Mouse (Mus musculus): ENCODE measurements around the gene Ttc26. TPM values are rescaled to one million over a fixed set of nuclear protein-coding genes. Genes with fewer than 3 reads are reported as not detected.
"Not testable (repeated sequence)": the region's sequence is repeated elsewhere in the genome, so short reads cannot be mapped to it uniquely, and the experiment has no call there.

Gene Ttc26
- total and polyA plus RNA-seq, 2 experiments = 0.11 to 0.65 TPM

GRCm38 (mm10) chr6:38389671-38390070 is 8.4 kb downstream of the Ttc26 start:
- Histone ChIP-seq H3K9ac (ENCODE audit: low read depth, low read length) (no peak overlapping the region), H3K4me3 (ENCODE audit: insufficient read depth, low read depth, low read length) (no peak overlapping the region), H3K4me1 (ENCODE audit: control insufficient read depth, insufficient read depth, low read length) (no peaks in the 10 kb centered on the region), H3K27ac (replicated peaks; ENCODE audit: insufficient read depth, low read depth, low read length) (no peak overlapping the region), H3K27me3 (ENCODE audit: control insufficient read depth, insufficient read depth, low read length) (no peaks in the 10 kb centered on the region), H3K36me3 (ENCODE audit: control insufficient read depth, insufficient read depth, low read length) (no peaks in the 10 kb centered on the region), H3K79me2 (ENCODE audit: control insufficient read depth, insufficient read depth, low read length) (no peaks in the 10 kb centered on the region)
- WGBS = 76% methylated on average over 3 of the region's 3 CpGs
- DNase-seq (ENCODE audit: extremely low read depth, low read depth, low spot score) = peak; percentile 58
- peak; percentile 44; the same call in 1 of the 2 replicates for TF ChIP-seq CTCF (IDR thresholded peaks at IDR 0.05; ENCODE audit: low read depth, low read length)
- no peak for TF ChIP-seq POLR2A (IDR thresholded peaks at IDR 0.05; ENCODE audit: extremely low read depth, insufficient read depth, low read length)

- not testable (repeated sequence) for H3K4me3 ChIP-seq (ENCODE audit: insufficient read depth, low read depth, low read length); H3K4me1 ChIP-seq (ENCODE audit: control insufficient read depth, insufficient read depth, low read length); DNase-seq (ENCODE audit: extremely low read depth, low read depth, low spot score); H3K27me3 ChIP-seq (ENCODE audit: control insufficient read depth, insufficient read depth, low read length); H3K9ac ChIP-seq (ENCODE audit: low read depth, low read length); H3K27ac ChIP-seq (replicated peaks; ENCODE audit: insufficient read depth, low read depth, low read length); H3K36me3 ChIP-seq (ENCODE audit: control insufficient read depth, insufficient read depth, low read length); H3K79me2 ChIP-seq (ENCODE audit: control insufficient read depth, insufficient read depth, low read length)
- WGBS = 82% methylated on average over 5 of the region's 5 CpGs
These were observed 51.2 kb downstream of the Ttc26 start for GRCm38 (mm10) chr6:38432457-38432856.

- Histone ChIP-seq H3K27ac (replicated peaks; ENCODE audit: insufficient read depth, low read depth, low read length) (peak within 1 kb of the TSS; percentile 88), H3K4me3 (ENCODE audit: insufficient read depth, low read depth, low read length) (peak within 1 kb of the TSS; percentile 85), H3K27me3 (ENCODE audit: control insufficient read depth, insufficient read depth, low read length) (no peaks in the 10 kb centered on the region), H3K79me2 (ENCODE audit: control insufficient read depth, insufficient read depth, low read length) (peaks cover 4% of the 10 kb centered on the region; the same call in 1 of the 2 replicates), H3K9ac (ENCODE audit: low read depth, low read length) (peak within 1 kb of the TSS; percentile 94), H3K4me1 (ENCODE audit: control insufficient read depth, insufficient read depth, low read length) (no peaks in the 10 kb centered on the region), H3K36me3 (ENCODE audit: control insufficient read depth, insufficient read depth, low read length) (no peaks in the 10 kb centered on the region)
- WGBS = under 1% methylated on average over 64 of the region's 64 CpGs
- peak; percentile 96 for DNase-seq (ENCODE audit: extremely low read depth, low read depth, low spot score)
- TF ChIP-seq CTCF (IDR thresholded peaks at IDR 0.05; ENCODE audit: low read depth, low read length) (no peak), POLR2A (IDR thresholded peaks at IDR 0.05; ENCODE audit: extremely low read depth, insufficient read depth, low read length) (peak; percentile 80)
These were observed 52.2 kb downstream of the Ttc26 start, which contains the start of gene Ubn2 for GRCm38 (mm10) chr6:38433261-38434033. TSS of gene Ubn2 (plus strand) at chr6:38433950.

- Histone ChIP-seq H3K79me2 (ENCODE audit: control insufficient read depth, insufficient read depth, low read length) (peaks cover 4% of the 10 kb centered on the region; the same call in 1 of the 2 replicates), H3K9ac (ENCODE audit: low read depth, low read length) (peak overlapping the region; percentile 94), H3K36me3 (ENCODE audit: control insufficient read depth, insufficient read depth, low read length) (no peaks in the 10 kb centered on the region), H3K27ac (replicated peaks; ENCODE audit: insufficient read depth, low read depth, low read length) (peak overlapping the region; percentile 88), H3K4me1 (ENCODE audit: control insufficient read depth, insufficient read depth, low read length) (no peaks in the 10 kb centered on the region), H3K4me3 (ENCODE audit: insufficient read depth, low read depth, low read length) (peak overlapping the region; percentile 85), H3K27me3 (ENCODE audit: control insufficient read depth, insufficient read depth, low read length) (no peaks in the 10 kb centered on the region)
- no peak for DNase-seq (ENCODE audit: extremely low read depth, low read depth, low spot score)
- TF ChIP-seq POLR2A (IDR thresholded peaks at IDR 0.05; ENCODE audit: extremely low read depth, insufficient read depth, low read length) (no peak), CTCF (IDR thresholded peaks at IDR 0.05; ENCODE audit: low read depth, low read length) (no peak)
- WGBS = 2% methylated on average over 112 of the region's 118 CpGs
These were observed 53.1 kb downstream of the Ttc26 start for GRCm38 (mm10) chr6:38434055-38435023.

- Histone ChIP-seq H3K27ac (replicated peaks; ENCODE audit: insufficient read depth, low read depth, low read length) (no peak overlapping the region), H3K36me3 (ENCODE audit: control insufficient read depth, insufficient read depth, low read length) (peaks cover 26% of the 10 kb centered on the region)
These were observed 62.6 kb downstream of the Ttc26 start for GRCm38 (mm10) chr6:38443842-38444241.

More at GRCm38 (mm10) chr6:38443842-38444241, 62.6 kb downstream of the Ttc26 start:
- WGBS = 62% methylated on average over 3 of the region's 3 CpGs
- Histone ChIP-seq H3K4me3 (ENCODE audit: insufficient read depth, low read depth, low read length) (no peak overlapping the region), H3K9ac (ENCODE audit: low read depth, low read length) (no peak overlapping the region), H3K4me1 (ENCODE audit: control insufficient read depth, insufficient read depth, low read length) (no peaks in the 10 kb centered on the region), H3K27me3 (ENCODE audit: control insufficient read depth, insufficient read depth, low read length) (no peaks in the 10 kb centered on the region), H3K79me2 (ENCODE audit: control insufficient read depth, insufficient read depth, low read length) (no peaks in the 10 kb centered on the region; the same call in 1 of the 2 replicates)
- TF ChIP-seq POLR2A (IDR thresholded peaks at IDR 0.05; ENCODE audit: extremely low read depth, insufficient read depth, low read length) = no peak
- TF ChIP-seq CTCF (IDR thresholded peaks at IDR 0.05; ENCODE audit: low read depth, low read length) = no peak
- no peak for DNase-seq (ENCODE audit: extremely low read depth, low read depth, low spot score)
